Mouse (Mus musculus): ENCODE results near the gene Krt12.

Krt12 gene

DNA sequence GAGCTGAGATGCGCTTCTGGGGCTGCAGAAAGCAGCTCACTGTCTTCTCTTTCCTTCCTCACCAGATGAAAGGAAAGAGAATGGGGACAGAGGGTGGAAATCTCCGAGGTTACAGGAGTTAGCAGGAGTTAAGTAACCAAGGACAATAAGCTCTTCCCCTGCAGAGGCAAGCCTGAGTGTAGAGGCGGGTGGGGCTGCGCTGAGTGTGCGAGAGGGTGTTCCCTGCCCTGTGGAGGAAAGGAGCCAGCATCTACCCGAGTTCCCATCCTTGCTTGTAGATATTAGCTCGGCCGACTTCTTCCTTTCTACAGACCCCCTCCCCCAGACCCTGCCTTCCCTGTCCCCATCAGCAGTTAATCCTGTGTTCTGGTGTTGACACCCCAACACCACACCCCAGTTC lies 23.2 kb downstream of the Krt12 start:
- DNase-seq (ENCODE audit: low read depth, low spot score): no peak

DNA sequence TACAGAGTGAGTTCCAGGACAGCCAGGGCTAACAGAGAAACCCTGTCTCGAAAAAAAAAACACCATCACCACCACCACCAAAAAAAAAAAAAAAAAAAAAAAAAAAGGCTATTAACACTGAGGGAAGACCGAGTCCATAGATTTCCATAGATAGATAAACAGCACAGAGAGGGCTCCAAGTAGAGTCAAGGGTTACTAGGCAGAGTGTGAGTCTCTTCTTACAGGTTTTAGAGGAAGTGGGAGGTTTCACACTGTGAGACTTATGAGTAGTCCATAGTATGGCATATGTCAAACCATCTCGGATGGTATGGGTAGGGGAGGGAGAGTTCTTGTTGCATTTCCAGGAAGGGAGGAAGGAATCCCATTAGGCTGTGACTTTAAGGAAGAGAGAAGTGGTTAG lies 24.0 kb downstream of the Krt12 start:
- DNase-seq (ENCODE audit: low read depth, low spot score): no peak

- no peak for DNase-seq (ENCODE audit: low read depth, low spot score)
These were observed 25.4 kb downstream of the Krt12 start for GRCm38 (mm10) chr11:99396661-99397060.

- DNase-seq (ENCODE audit: low read depth, low spot score): no peak
These were observed 26.0 kb downstream of the Krt12 start for GRCm38 (mm10) chr11:99396034-99396433.

GRCm38 (mm10) chr11:99392492-99392891 lies 29.6 kb downstream of the Krt12 start:
- DNase-seq (ENCODE audit: low read depth, low spot score): no peak

DNA sequence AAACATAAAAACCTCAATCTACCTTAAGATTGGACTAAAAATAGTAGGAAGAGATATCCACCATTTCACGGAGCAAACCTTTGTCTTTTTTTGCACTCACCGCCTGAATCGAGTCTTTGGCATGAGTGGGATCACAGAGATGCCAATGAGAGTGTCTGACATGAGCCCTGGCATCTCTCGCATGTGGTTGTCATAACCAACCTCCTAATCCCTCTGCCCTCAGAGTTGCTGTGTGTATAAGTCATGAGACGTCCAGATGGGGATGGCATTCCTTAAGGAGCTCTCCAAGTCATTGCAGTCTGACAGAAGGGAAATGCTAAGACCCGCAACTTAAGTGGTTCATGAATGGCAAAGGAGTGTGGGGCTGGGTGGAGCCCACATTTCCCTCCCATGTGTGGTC lies 30.7 kb downstream of the Krt12 start:
- no peak for DNase-seq (ENCODE audit: low read depth, low spot score)

DNA sequence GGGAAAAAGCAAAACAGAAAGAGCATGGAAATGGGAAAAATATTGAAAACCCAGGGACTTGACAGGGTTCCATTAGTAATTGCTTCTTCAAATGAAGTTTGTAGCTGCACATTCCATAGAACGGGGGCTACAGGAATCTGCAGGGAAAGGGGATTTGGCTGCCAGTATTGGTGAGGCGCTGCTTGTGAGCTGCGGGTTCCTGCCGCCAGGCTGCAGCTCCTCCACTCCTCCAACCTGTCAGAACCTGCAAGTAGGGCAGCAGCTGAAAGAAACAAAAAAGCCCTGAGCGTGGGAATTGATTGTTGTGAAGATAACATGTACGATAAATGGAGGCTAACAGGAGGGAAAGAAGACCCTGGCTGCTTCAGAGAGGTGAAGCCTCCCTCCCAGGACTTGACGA lies 31.2 kb downstream of the Krt12 start:
- no peak for DNase-seq (ENCODE audit: low read depth, low spot score)

GRCm38 (mm10) chr11:99389264-99389663 lies 32.8 kb downstream of the Krt12 start, which contains the start of gene Krt10:
Krt10 (minus strand) TSS chr11:99389364.
- no peak for DNase-seq (ENCODE audit: low read depth, low spot score)

- DNase-seq (ENCODE audit: low read depth, low spot score): no peak
These were observed 33.4 kb downstream of the Krt12 start for GRCm38 (mm10) chr11:99388661-99389060.

- DNase-seq (ENCODE audit: low read depth, low spot score): peak; percentile 69
These were observed 36.0 kb downstream of the Krt12 start for GRCm38 (mm10) chr11:99385813-99386721.

DNA sequence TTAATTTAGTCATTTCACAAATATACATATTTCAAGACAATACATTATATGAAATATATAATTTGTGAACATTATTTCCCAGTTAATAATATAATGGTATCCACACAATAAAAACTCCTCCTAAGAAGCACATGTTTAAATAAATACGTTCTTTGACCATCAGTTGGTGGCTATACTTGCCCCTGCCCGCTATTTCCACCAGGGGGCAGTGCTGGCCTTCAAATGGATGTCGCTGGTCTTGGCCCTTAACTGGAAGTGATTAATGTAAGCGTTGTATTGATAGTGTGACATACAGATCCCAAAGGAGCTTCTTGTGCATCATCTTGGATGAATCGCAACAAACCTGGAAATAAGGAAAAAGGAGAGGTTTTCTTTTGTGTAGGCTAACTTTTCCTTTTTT lies 42.5 kb downstream of the Krt12 start:
- peak; percentile 66 for DNase-seq (ENCODE audit: low read depth, low spot score)

DNA sequence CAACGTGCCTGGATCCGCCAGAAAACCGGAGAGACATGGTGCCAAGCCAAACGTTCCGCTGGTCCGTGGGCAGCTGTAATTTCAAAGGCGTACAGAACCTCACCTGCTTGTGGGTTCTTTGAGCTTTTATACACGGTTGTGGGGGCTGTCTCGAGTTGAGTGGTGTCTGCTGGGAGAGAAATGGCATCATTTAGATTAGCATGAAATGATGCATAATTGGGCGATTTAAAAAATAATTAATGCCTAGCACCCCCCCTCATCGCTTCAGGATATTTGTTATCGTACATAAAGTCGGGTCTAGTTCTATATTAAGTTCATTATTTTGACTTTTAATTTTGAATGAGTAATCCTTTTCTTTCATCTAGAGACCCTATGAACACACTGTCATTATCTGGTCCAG lies 47.3 kb downstream of the Krt12 start, which contains the start of gene Krt28:
TSS of gene Krt28 (minus strand) at position 101 of the 400 bp plus-strand sequence.
- DNase-seq (ENCODE audit: low read depth, low spot score): no peak

- no peak for DNase-seq (ENCODE audit: low read depth, low spot score)
These were observed 52.1 kb downstream of the Krt12 start for GRCm38 (mm10) chr11:99369853-99370451.

DNA sequence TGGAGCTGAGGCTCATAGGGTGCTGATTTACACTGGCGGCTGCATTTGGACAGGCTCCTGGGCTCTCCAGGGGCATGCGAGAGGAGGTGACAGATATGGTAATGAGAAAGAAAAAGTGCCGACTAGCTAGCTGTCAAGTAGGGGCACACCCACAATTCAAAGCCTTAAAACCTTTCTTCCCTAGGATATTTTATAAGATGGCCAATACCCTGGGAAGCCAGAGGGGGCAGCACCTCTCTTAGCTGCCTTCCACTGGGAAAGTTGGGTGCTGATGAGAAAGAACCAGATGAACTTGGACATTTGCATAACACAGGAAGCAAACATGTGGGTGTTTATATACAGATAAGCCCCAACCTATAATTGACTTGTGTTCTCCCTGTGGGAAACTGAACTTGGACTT lies 52.8 kb downstream of the Krt12 start:
- DNase-seq (ENCODE audit: low read depth, low spot score): no peak

DNA sequence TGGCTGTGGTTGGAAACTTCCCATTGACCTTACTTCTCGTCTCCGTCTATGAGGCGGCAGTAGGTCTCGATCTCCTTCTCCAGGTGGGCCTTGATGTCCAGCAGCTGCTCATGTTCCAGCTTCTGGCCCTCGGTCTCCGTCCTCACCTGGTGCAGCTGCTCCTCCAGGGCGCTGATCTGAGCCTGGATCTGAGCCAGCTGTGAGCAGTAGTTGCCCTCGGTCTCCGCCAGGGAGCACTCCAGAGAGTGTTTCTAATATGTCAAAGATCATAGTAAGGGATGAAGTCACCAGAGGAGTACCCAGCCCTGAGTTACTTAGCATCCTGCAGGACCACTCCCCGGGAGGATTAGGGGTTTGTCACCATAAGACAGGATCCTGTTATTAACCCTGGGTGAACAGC lies 55.3 kb downstream of the Krt12 start:
- no peak for DNase-seq (ENCODE audit: low read depth, low spot score)
